Mouse (Mus musculus): Measurements from ENCODE around the gene Ptprf. TPM values are rescaled to one million over a fixed set of nuclear protein-coding genes. Genes with fewer than 3 reads are reported as not detected.
A peak's percentile ranks its signal among the peaks of the same experiment; 100 is the strongest.

Gene Ptprf
- polyA plus RNA-seq, 1 experiment from 2014 or later = 16.7 TPM

- Histone ChIP-seq H3K4me2 (no peak overlapping the region), H3K4me3 (no peak overlapping the region), H3K4me1 (replicated peaks) (no peaks in the 10 kb centered on the region), H3K27me3 (no peaks in the 10 kb centered on the region), H3K27ac (no peak overlapping the region), H3K9me3 (replicated peaks) (no peaks in the 10 kb centered on the region), H3K36me3 (peaks cover 26% of the 10 kb centered on the region; the same call in 1 of the 2 replicates), H3K9ac (no peak overlapping the region)
- ATAC-seq (replicated peaks; ENCODE audit: insufficient number of reproducible peaks, insufficient read depth, low FRiP score, low read depth) = no peak
- WGBS = 91% methylated on average over 2 of the region's 2 CpGs
Measured at GRCm38 (mm10) chr4:118205906-118206305, 85.3 kb downstream of the Ptprf start.

GRCm38 (mm10) chr4:118199093-118199492 is 92.1 kb downstream of the Ptprf start:
- 78% methylated on average over 2 of the region's 2 CpGs for WGBS
- Histone ChIP-seq H3K9ac (no peak overlapping the region), H3K4me1 (replicated peaks) (peaks cover 5% of the 10 kb centered on the region; the same call in 1 of the 2 replicates), H3K27ac (no peak overlapping the region), H3K4me3 (no peak overlapping the region), H3K9me3 (replicated peaks) (no peaks in the 10 kb centered on the region), H3K36me3 (no peaks in the 10 kb centered on the region), H3K4me2 (no peak overlapping the region), H3K27me3 (no peaks in the 10 kb centered on the region)
- no peak for ATAC-seq (replicated peaks; ENCODE audit: insufficient number of reproducible peaks, insufficient read depth, low FRiP score, low read depth)

GRCm38 (mm10) chr4:118198606-118199005 is 92.6 kb downstream of the Ptprf start:
- Histone ChIP-seq H3K4me3 (no peak overlapping the region), H3K4me1 (replicated peaks) (peaks cover 5% of the 10 kb centered on the region; the same call in 1 of the 2 replicates), H3K9me3 (replicated peaks) (no peaks in the 10 kb centered on the region), H3K36me3 (no peaks in the 10 kb centered on the region), H3K27me3 (no peaks in the 10 kb centered on the region), H3K9ac (no peak overlapping the region), H3K4me2 (no peak overlapping the region), H3K27ac (no peak overlapping the region)
- WGBS = 74% methylated on average over 3 of the region's 3 CpGs
- ATAC-seq (replicated peaks; ENCODE audit: insufficient number of reproducible peaks, insufficient read depth, low FRiP score, low read depth) = no peak

DNA sequence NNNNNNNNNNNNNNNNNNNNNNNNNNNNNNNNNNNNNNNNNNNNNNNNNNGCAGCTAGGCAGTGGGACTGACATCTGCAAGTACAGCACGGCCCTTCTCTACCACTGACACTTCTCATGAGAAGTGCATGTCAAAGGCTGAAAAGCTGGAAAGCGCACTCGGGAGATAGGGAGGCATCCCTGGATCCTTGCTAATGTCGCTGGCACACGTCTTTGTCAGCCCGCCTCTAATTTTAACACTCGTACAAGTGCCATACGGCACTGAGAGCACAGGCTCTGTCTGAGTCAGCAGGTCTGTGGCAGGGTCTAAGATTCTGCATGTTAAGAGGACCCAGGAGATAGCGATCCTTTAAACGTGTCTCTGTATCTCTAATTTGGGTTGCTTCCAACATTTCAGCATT is 95.0 kb downstream of the Ptprf start:
- H3K9ac ChIP-seq = no peak overlapping the region
- H3K4me3 ChIP-seq = no peak overlapping the region
- no peaks in the 10 kb centered on the region for H3K9me3 ChIP-seq (replicated peaks)
- H3K27ac ChIP-seq = peak overlapping the region; percentile 17; the same call in 1 of the 2 replicates
- 43% methylated on average over 10 of the region's 10 CpGs for WGBS
- peak; percentile 60; the same call in 1 of the 2 replicates for ATAC-seq (replicated peaks; ENCODE audit: insufficient number of reproducible peaks, insufficient read depth, low FRiP score, low read depth)
- peaks cover 5% of the 10 kb centered on the region; the same call in 1 of the 2 replicates for H3K4me1 ChIP-seq (replicated peaks)
- no peaks in the 10 kb centered on the region for H3K36me3 ChIP-seq
- no peaks in the 10 kb centered on the region for H3K27me3 ChIP-seq
- 0 out of 2 replicates have a peak overlapping the region, but pooled peaks have one; percentile 4 for H3K4me2 ChIP-seq

DNA sequence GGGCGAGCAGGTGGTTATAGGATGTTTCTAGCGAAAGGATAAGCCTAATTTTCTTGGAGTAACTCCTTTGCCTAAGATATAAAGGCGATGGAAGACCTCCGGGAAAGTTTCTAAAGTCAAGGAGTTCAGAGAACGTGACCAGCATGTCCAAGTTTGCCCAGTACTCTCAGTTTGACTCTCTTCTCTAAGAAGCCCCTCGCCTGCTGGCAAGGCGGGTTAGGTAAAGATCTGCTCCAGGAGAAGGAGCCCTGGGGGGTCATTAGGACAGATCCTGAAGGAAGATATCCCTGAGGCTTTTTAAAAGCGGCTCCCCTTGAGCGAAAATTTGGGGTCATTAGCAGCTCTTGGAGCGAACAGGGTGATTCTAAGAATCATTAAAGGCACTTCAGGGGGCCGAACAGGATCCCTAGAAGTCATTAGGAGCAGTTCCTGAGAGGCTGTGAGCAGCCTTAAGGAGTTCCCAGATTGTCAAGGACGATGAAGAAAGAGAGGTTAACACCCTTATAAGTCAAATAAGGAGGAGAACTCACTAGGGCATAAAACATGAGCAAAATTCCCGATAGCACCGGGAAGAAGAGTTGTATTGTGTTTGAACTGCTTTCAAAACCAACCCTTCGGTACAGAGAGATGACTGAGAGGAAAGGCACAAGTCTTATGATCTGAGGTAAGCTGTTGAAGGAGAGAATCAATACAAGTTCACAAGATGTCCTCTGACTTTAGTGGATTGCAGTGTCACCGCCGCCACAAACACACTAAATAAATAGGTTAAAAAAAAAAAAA is 110.7 kb downstream of the Ptprf start:
- H3K4me2 ChIP-seq = peak overlapping the region; percentile 71
- WGBS = 12% methylated on average over 17 of the region's 17 CpGs
- peak overlapping the region; percentile 50 for H3K9ac ChIP-seq
- peak overlapping the region; percentile 99 for H3K27ac ChIP-seq
- H3K9me3 ChIP-seq (replicated peaks) = no peaks in the 10 kb centered on the region
- no peak for ATAC-seq (replicated peaks; ENCODE audit: insufficient number of reproducible peaks, insufficient read depth, low FRiP score, low read depth)
- peak overlapping the region; percentile 95 for H3K4me3 ChIP-seq
- peaks cover 15% of the 10 kb centered on the region for H3K4me1 ChIP-seq (replicated peaks)
- H3K27me3 ChIP-seq = no peaks in the 10 kb centered on the region
- H3K36me3 ChIP-seq = peaks cover 19% of the 10 kb centered on the region

GRCm38 (mm10) chr4:118179467-118180300 is 111.5 kb downstream of the Ptprf start, which contains the start of gene Kdm4a:
Gene Kdm4a, minus strand, starts transcription at chr4:118180043.
- ATAC-seq (replicated peaks; ENCODE audit: insufficient number of reproducible peaks, insufficient read depth, low FRiP score, low read depth) = peak; percentile 99
- H3K4me3 ChIP-seq = peak within 1 kb of the TSS; percentile 95
- peak within 1 kb of the TSS; percentile 71 for H3K4me2 ChIP-seq
- peak within 1 kb of the TSS; percentile 89 for H3K9ac ChIP-seq
- peaks cover 15% of the 10 kb centered on the region for H3K4me1 ChIP-seq (replicated peaks)
- H3K27me3 ChIP-seq = no peaks in the 10 kb centered on the region
- H3K27ac ChIP-seq = peak within 1 kb of the TSS; percentile 99
- under 1% methylated on average over 38 of the region's 38 CpGs for WGBS
- no peaks in the 10 kb centered on the region for H3K9me3 ChIP-seq (replicated peaks)
- peaks cover 27% of the 10 kb centered on the region for H3K36me3 ChIP-seq

GRCm38 (mm10) chr4:118178952-118179466 is 112.2 kb downstream of the Ptprf start:
- Histone ChIP-seq H3K4me1 (replicated peaks) (peaks cover 15% of the 10 kb centered on the region), H3K4me2 (peak overlapping the region; percentile 71), H3K36me3 (peaks cover 34% of the 10 kb centered on the region), H3K9ac (peak overlapping the region; percentile 89), H3K27me3 (no peaks in the 10 kb centered on the region), H3K27ac (peak overlapping the region; percentile 99), H3K9me3 (replicated peaks) (no peaks in the 10 kb centered on the region), H3K4me3 (peak overlapping the region; percentile 95)
- no peak for ATAC-seq (replicated peaks; ENCODE audit: insufficient number of reproducible peaks, insufficient read depth, low FRiP score, low read depth)
- WGBS = 1% methylated on average over 12 of the region's 12 CpGs

GRCm38 (mm10) chr4:118172461-118172860 is 118.7 kb downstream of the Ptprf start:
- Histone ChIP-seq H3K4me1 (replicated peaks) (no peaks in the 10 kb centered on the region), H3K27ac (no peak overlapping the region), H3K4me2 (no peak overlapping the region), H3K9ac (no peak overlapping the region), H3K9me3 (replicated peaks) (no peaks in the 10 kb centered on the region), H3K27me3 (no peaks in the 10 kb centered on the region), H3K4me3 (no peak overlapping the region), H3K36me3 (peaks cover 95% of the 10 kb centered on the region)
- ATAC-seq (replicated peaks; ENCODE audit: insufficient number of reproducible peaks, insufficient read depth, low FRiP score, low read depth) = no peak
- 92% methylated on average over 12 of the region's 12 CpGs for WGBS

- Histone ChIP-seq H3K27me3 (no peaks in the 10 kb centered on the region), H3K4me3 (no peak overlapping the region), H3K36me3 (peaks cover 95% of the 10 kb centered on the region), H3K9me3 (replicated peaks) (no peaks in the 10 kb centered on the region), H3K4me2 (no peak overlapping the region), H3K4me1 (replicated peaks) (no peaks in the 10 kb centered on the region), H3K9ac (no peak overlapping the region), H3K27ac (no peak overlapping the region)
- 86% methylated on average over 9 of the region's 9 CpGs for WGBS
- ATAC-seq (replicated peaks; ENCODE audit: insufficient number of reproducible peaks, insufficient read depth, low FRiP score, low read depth) = no peak
Measured at GRCm38 (mm10) chr4:118171006-118171405, 120.2 kb downstream of the Ptprf start.

DNA sequence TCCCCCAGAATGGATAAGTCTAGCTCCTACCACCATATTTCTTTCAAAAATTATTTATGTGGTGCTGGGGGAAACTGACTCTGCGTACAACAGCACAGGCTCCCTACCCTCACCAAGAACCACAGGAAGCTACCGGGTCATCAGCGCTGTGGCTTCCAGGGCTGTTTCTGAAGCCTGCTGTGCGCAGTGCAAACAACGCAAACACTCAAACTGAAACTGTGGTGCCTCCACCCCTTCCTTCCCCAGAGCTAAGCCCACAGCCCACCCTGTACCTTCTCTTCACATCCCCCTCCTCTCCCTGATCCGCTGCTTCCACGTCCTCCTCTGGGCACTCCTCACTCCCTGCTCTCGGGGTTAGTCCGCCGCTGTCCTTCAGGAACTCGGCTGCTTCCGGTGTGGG is 129.1 kb downstream of the Ptprf start:
- Histone ChIP-seq H3K27me3 (no peaks in the 10 kb centered on the region), H3K4me3 (no peak overlapping the region), H3K9me3 (replicated peaks) (no peaks in the 10 kb centered on the region), H3K4me2 (no peak overlapping the region), H3K9ac (no peak overlapping the region), H3K27ac (no peak overlapping the region), H3K4me1 (replicated peaks) (no peaks in the 10 kb centered on the region), H3K36me3 (peaks cover 92% of the 10 kb centered on the region)
- WGBS = 92% methylated on average over 12 of the region's 12 CpGs
- no peak for ATAC-seq (replicated peaks; ENCODE audit: insufficient number of reproducible peaks, insufficient read depth, low FRiP score, low read depth)

All from heart, embryonic 15.5 days (tissue).